Mouse (Mus musculus) gastrocnemius, postnatal 25 days (tissue): Measurements from ENCODE around the gene Lancl3. TPM values are rescaled to one million over a fixed set of nuclear protein-coding genes. Genes with fewer than 3 reads are reported as not detected.
"Not testable (repeated sequence)": the region's sequence is repeated elsewhere in the genome, so short reads cannot be mapped to it uniquely, and the experiment has no call there.

ENCODE experiments used
- DNase-seq: peaks from one replicate; pipeline ENCODE4 v3.0.0; 2022
- total RNA-seq, 2 experiments: library from RNA; stranded (reverse); gene quantifications; 1 replicate in 1 of 2; 2 replicates in 1 of 2; pipeline ENCODE4 v1.2.3; 2021

Gene Lancl3
- total RNA-seq, 2 experiments from 2014 or later = 0.20 to 0.24 TPM

GRCm38 (mm10) chrX:9259267-9259666, 59.6 kb downstream of the Lancl3 start:
- DNase-seq = no peak

- DNase-seq = peak; percentile 8
Measured at GRCm38 (mm10) chrX:9271112-9271511, 71.4 kb downstream of the Lancl3 start.

GRCm38 (mm10) chrX:9271947-9272459, 72.3 kb downstream of the Lancl3 start:
- DNase-seq = no peak

- peak; percentile 44 for DNase-seq
Measured at GRCm38 (mm10) chrX:9272460-9273361, 73.0 kb downstream of the Lancl3 start, which contains the start of gene Xk. TSS of gene Xk (plus strand) at chrX:9272756.

GRCm38 (mm10) chrX:9273377-9274002, 73.8 kb downstream of the Lancl3 start:
- DNase-seq = no peak

GRCm38 (mm10) chrX:9274321-9274720, 74.6 kb downstream of the Lancl3 start:
- no peak for DNase-seq

GRCm38 (mm10) chrX:9283464-9283863, 83.8 kb downstream of the Lancl3 start, which contains the start of gene H2al1m:
TSS of gene H2al1m (plus strand) at chrX:9283764.
- not testable (repeated sequence) for DNase-seq

- DNase-seq = not testable (repeated sequence)
Measured at GRCm38 (mm10) chrX:9293140-9293829, 93.6 kb downstream of the Lancl3 start.

GRCm38 (mm10) chrX:9298413-9298864, 98.7 kb downstream of the Lancl3 start:
- DNase-seq = no peak

GRCm38 (mm10) chrX:9302791-9303190, 103.1 kb downstream of the Lancl3 start:
- DNase-seq = no peak

GRCm38 (mm10) chrX:9303455-9303854, 103.8 kb downstream of the Lancl3 start:
- no peak for DNase-seq

GRCm38 (mm10) chrX:9316457-9316856, 116.8 kb downstream of the Lancl3 start:
- DNase-seq = not testable (repeated sequence)

Other genes with a start within 250 kb of the Lancl3 start
- not detected for gene Fthl17b, start 236.9 kb upstream of the Lancl3 start, total RNA-seq
- not detected for gene Fthl17c, start 223.3 kb upstream of the Lancl3 start, total RNA-seq
- gene Fthl17d, start 213.1 kb upstream of the Lancl3 start, total RNA-seq = not detected
- not detected for gene Fthl17e, start 166.4 kb upstream of the Lancl3 start, total RNA-seq
- not detected for gene Fthl17f, start 136.9 kb upstream of the Lancl3 start, total RNA-seq
- gene 4930402K13Rik, start 95.3 kb upstream of the Lancl3 start, total RNA-seq = not detected
- gene Gm14862, start 57.0 kb downstream of the Lancl3 start, total RNA-seq = not detected
- gene Xk, start 72.9 kb downstream of the Lancl3 start, total RNA-seq = 1 to 10 TPM; 3.8 TPM
- not detected for gene H2al1m, start 83.9 kb downstream of the Lancl3 start, total RNA-seq
- not detected for gene H2al1k, start 150.7 kb downstream of the Lancl3 start, total RNA-seq